Mouse (Mus musculus) hindbrain, embryonic 10.5 days (tissue): Measurements from ENCODE around the gene Gm527. TPM values are rescaled to one million over a fixed set of nuclear protein-coding genes. Genes with fewer than 3 reads are reported as not detected.
A peak's percentile ranks its signal among the peaks of the same experiment; 100 is the strongest.

Experiments used
- DNase-seq: peaks from one replicate; pipeline ENCODE4 v3.0.0-alpha.2; 2017; ENCODE audit warnings: low spot score
- H3K27ac ChIP-seq: fragments of 300-500 bp; sonication (generic); 2 replicates; pipeline ENCODE4 v1.5.1; 2016; ENCODE audit warnings: mild to moderate bottlenecking, moderate library complexity
- H3K27me3 ChIP-seq: fragments of 300-500 bp; sonication (generic); 2 replicates; pipeline ENCODE4 v1.6.1; 2016; ENCODE audit warnings: mild to moderate bottlenecking; ENCODE audit not compliant: poor library complexity, insufficient read depth, severe bottlenecking
- H3K36me3 ChIP-seq: fragments of 300-500 bp; sonication (generic); 2 replicates; pipeline ENCODE4 v1.6.1; 2016; ENCODE audit warnings: mild to moderate bottlenecking, moderate library complexity
- H3K4me1 ChIP-seq: fragments of 300-500 bp; sonication (generic); replicated peaks from 2 replicates; pipeline ENCODE4 v1.6.1; 2016; ENCODE audit warnings: mild to moderate bottlenecking
- H3K4me3 ChIP-seq: fragments of 300-500 bp; sonication (generic); 2 replicates; pipeline ENCODE4 v1.5.1; 2016; ENCODE audit warnings: mild to moderate bottlenecking, moderate library complexity
- H3K9me3 ChIP-seq: fragments of 300-500 bp; sonication (generic); 2 replicates; pipeline ENCODE4 v1.6.1; 2016; ENCODE audit warnings: mild to moderate bottlenecking, moderate library complexity
- WGBS: fragments of 180-500 bp; shearing (Covaris S2); methylation state at CpG from one replicate; pipeline ENCODE4 v1.1.7; 2016; 5-methylcytosine and 5-hydroxymethylcytosine counted together
- polyA plus RNA-seq: library from polyadenylated mRNA; unstranded; fragments of >200 nt; fragmentation: Nextera tagmentation; extraction: Ambion mirVana; gene quantifications from 2 replicates; pipeline ENCODE4 v1.2.1, GENCODE M21; 2016

Gene Gm527
- polyA plus RNA-seq, 1 experiment from 2014 or later, result 3.0 TPM

- DNase-seq, result no peak
- peaks cover 13% of the 10 kb centered on the region; the same call in 1 of the 2 replicates for H3K36me3 ChIP-seq
- peak overlapping the region; percentile 93 for H3K27ac ChIP-seq
- H3K4me3 ChIP-seq, result peak overlapping the region; percentile 96
- 5% methylated on average over 19 of the region's 19 CpGs for WGBS
- H3K9me3 ChIP-seq, result no peaks in the 10 kb centered on the region
- H3K4me1 ChIP-seq, result peaks cover 53% of the 10 kb centered on the region
- H3K27me3 ChIP-seq, result no peaks in the 10 kb centered on the region
These were observed 49.1 kb downstream of the Gm527 start for GRCm38 (mm10) chr12:64966652-64967435.

DNA sequence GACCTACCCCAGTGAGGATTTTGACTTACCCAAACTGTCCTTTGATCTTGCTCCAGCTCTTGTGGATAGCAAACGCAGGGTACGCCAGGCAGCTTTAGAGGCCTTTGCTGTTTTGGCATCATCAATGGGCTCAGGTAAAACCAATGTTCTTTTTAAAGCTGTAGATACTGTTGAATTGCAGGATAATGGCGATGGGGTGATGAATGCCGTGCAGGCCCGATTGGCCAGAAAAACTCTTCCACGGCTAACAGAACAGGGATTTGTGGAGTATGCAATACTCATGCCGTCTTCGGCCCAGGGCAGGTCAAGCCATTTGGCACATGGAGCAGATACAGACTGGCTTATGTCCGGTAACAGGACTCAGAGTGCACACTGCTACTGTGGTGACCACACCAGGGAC, 49.8 kb downstream of the Gm527 start:
- peaks cover 16% of the 10 kb centered on the region; the same call in 1 of the 2 replicates for H3K36me3 ChIP-seq
- H3K9me3 ChIP-seq, result no peaks in the 10 kb centered on the region
- H3K4me1 ChIP-seq, result peaks cover 56% of the 10 kb centered on the region
- H3K27ac ChIP-seq, result no peak overlapping the region
- peak; percentile 19 for DNase-seq
- H3K4me3 ChIP-seq, result peak overlapping the region; percentile 96
- WGBS, result 1% methylated on average over 9 of the region's 9 CpGs
- no peaks in the 10 kb centered on the region for H3K27me3 ChIP-seq

- peaks cover 16% of the 10 kb centered on the region; the same call in 1 of the 2 replicates for H3K36me3 ChIP-seq
- H3K4me3 ChIP-seq, result peak overlapping the region; percentile 96
- H3K27me3 ChIP-seq, result no peaks in the 10 kb centered on the region
- no peak overlapping the region for H3K27ac ChIP-seq
- 9% methylated on average over 2 of the region's 2 CpGs for WGBS
- no peak for DNase-seq
- H3K4me1 ChIP-seq, result peaks cover 56% of the 10 kb centered on the region
- H3K9me3 ChIP-seq, result no peaks in the 10 kb centered on the region
These were observed 50.4 kb downstream of the Gm527 start for GRCm38 (mm10) chr12:64968067-64968466.

DNA sequence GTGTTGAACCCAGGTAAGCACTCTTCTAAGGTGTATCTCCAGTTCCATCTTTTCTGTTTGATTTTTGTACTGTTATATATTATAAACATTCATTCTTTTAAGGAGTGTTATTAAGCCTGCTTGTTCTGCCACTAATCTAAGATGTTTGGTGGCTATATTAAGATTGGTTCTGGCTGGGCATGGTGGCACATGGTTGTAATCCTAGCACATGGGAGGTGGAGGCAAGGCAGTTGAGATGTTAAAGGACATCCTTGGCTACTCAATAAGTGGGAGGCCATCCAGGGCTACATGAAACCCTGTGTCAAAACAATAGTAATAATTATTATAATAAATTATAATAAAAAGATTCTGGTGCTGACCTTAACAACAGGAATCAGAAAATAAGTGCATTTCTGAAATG, 53.7 kb downstream of the Gm527 start:
- no peak for DNase-seq
- Histone ChIP-seq H3K4me1 (peaks cover 47% of the 10 kb centered on the region), H3K4me3 (no peak overlapping the region), H3K27me3 (no peaks in the 10 kb centered on the region), H3K27ac (no peak overlapping the region), H3K36me3 (peaks cover 16% of the 10 kb centered on the region; the same call in 1 of the 2 replicates), H3K9me3 (no peaks in the 10 kb centered on the region)

GRCm38 (mm10) chr12:64972063-64972462, 54.4 kb downstream of the Gm527 start:
- peaks cover 22% of the 10 kb centered on the region for H3K36me3 ChIP-seq
- H3K9me3 ChIP-seq, result no peaks in the 10 kb centered on the region
- peaks cover 43% of the 10 kb centered on the region for H3K4me1 ChIP-seq
- no peak overlapping the region for H3K4me3 ChIP-seq
- WGBS, result 87% methylated on average over 6 of the region's 6 CpGs
- no peak for DNase-seq
- no peak overlapping the region for H3K27ac ChIP-seq
- no peaks in the 10 kb centered on the region for H3K27me3 ChIP-seq

Other genes starting within 250 kb of the Gm527 start
- gene Klhl28, start 47.6 kb downstream of the Gm527 start, polyA plus RNA-seq, result 10.6 and 12.6 TPM in 2 replicates
- gene Togaram1, start 47.9 kb downstream of the Gm527 start, polyA plus RNA-seq, result 22.2 and 28.7 TPM in 2 replicates
- gene Prpf39, start 118.4 kb downstream of the Gm527 start, polyA plus RNA-seq, result 40.2 and 56.0 TPM in 2 replicates
- gene Fkbp3, start 156.1 kb downstream of the Gm527 start, polyA plus RNA-seq, result 636 and 712 TPM in 2 replicates
- gene Fancm, start 157.7 kb downstream of the Gm527 start, polyA plus RNA-seq, result 9.3 and 11.0 TPM in 2 replicates